Mouse (Mus musculus) thymus, postnatal 14 days (tissue): ENCODE measurements around the gene Olfr1442.
"Not testable (repeated sequence)": the region's sequence is repeated elsewhere in the genome, so short reads cannot be mapped to it uniquely, and the experiment has no call there.

Experiments used
- DNase-seq: peaks from one replicate; pipeline ENCODE4 v3.0.0; 2021

Gene Olfr1442

DNA sequence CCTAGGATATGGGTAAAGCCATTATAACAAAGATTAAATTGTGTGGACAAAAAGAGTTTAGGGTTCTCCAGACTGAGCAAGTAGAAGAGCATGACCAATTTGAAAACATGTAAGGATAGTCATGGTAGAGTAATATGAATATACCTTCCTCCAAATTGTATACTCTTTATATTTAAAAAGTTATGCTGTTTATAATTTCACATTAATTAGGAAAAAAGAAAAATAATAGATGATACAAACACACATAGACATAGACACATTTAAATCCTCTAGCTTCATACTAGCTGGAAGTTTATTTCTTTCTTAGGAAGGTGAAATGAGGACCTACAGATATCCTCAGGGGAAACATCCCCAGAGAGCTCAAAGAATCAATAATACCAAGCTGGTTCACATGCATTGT is at the start of gene Olfr1442:
TSS of gene Olfr1442 (plus strand) at position 301 of the 400 bp plus-strand sequence.
- no peak for DNase-seq

DNA sequence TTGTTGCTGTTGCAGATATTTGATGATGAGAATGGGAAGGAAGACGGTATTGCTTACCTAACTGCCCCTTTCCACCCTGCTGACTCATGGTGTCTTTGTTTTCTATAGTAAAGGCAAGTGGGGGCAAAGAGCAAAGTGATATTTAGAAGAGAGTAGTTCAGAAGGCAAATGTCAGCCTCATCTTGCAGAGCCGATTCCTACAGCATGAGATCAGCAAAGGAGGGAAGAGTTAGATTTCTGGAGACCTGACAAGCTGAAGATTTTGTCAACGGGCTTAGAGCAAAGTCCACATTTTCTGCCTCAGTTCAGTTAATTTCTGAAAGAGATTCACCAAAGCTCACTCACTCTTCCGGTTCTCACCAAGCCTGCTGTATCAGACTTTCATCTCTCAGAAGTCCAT is 37.1 kb upstream of the Olfr1442 start, which contains the start of gene Glyat:
TSS of gene Glyat (plus strand) at position 133 of the 400 bp plus-strand sequence.
- no peak for DNase-seq

DNA sequence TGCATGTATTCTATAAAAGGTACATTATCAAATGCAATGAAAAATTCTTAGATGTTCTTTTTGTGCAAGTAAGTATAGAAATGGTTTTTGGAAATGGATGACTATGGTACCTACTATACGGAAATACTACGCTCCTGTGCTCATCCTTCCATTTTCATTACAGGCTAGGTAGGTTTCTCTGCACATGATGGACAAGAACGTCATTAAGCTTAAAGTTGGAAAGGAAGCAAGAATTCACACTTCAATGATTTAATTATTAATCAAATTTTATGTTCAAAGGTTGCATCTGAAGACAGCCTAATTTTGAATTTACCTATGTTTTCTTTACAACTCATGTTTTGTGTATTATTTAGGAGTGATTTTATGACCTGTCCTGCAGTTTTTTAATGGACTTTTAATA is 36.0 kb upstream of the Olfr1442 start:
- DNase-seq, result no peak

- no peak for DNase-seq
These were observed 35.3 kb upstream of the Olfr1442 start for GRCm38 (mm10) chr19:12634963-12635362.

DNA sequence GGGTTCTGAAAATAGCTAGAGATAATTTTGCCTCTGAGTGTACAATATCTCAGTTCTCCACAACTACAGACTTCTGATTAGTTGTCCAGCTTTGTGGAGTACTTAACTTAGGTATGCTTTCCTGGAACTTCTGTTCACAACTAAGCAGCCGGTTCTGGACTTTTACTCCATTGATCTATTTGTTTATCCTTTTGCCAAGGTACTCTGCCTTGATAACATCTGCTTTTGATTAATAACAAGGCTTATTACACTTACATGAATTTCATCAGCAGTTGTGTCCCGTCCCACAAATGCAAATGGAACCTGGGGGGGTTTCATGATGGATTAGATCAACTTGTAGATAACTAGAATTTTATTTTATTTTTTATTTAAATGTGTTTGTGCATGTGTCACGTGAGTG is 33.4 kb upstream of the Olfr1442 start:
- DNase-seq, result no peak

- no peak for DNase-seq
These were observed 32.2 kb upstream of the Olfr1442 start for GRCm38 (mm10) chr19:12638049-12638448.

- no peak for DNase-seq
These were observed 20.7 kb upstream of the Olfr1442 start for GRCm38 (mm10) chr19:12649511-12649910.

DNA sequence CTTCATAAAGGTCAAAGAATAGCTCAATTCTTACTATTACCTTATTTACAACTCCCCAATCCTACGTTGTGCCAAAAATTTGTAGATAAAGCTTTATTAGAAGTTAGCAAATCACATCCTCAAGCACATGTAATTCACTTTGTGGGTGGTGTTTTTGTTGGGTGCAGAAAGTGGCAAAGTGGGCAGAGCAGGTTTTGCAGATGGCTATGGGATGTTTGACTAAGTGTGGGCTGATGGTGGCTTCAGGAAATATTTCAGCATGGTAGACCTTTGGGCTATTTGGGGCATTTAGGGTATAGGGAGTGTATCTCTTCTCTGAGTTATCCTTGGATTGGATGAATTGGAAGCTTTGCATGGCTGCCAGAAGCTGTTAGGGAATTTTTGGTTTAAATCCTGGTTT is 4.1 kb upstream of the Olfr1442 start:
- no peak for DNase-seq

DNA sequence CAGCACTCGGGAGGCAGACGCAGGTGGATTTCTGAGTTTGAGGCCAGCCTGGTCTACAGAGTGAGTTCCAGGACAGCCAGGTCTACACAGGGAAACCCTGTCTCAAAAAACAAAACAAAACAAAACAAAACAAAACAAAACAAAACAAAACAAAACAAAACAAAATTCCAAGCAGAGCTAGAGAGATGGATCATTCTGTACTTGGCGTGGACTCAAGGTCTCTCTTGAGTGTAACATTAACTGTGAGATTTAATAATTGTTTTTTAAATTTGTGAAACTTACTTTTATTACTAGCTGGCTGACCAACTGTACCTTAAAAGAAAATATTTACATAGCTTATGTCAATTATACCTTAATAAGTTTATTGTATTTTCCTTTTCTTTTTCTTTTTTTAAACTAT is 1.6 kb upstream of the Olfr1442 start:
- not testable (repeated sequence) for DNase-seq

- no peak for DNase-seq
These were observed 812 bp downstream of the Olfr1442 start for GRCm38 (mm10) chr19:12671051-12671450.

GRCm38 (mm10) chr19:12677812-12678211 is 7.6 kb downstream of the Olfr1442 start, which contains the start of gene Olfr1443:
Gene Olfr1443 (plus strand): TSS chr19:12678112.
- DNase-seq, result no peak

GRCm38 (mm10) chr19:12684638-12685037 is 14.4 kb downstream of the Olfr1442 start:
- no peak for DNase-seq

- DNase-seq, result no peak
These were observed 15.0 kb downstream of the Olfr1442 start for GRCm38 (mm10) chr19:12685231-12685630.

DNA sequence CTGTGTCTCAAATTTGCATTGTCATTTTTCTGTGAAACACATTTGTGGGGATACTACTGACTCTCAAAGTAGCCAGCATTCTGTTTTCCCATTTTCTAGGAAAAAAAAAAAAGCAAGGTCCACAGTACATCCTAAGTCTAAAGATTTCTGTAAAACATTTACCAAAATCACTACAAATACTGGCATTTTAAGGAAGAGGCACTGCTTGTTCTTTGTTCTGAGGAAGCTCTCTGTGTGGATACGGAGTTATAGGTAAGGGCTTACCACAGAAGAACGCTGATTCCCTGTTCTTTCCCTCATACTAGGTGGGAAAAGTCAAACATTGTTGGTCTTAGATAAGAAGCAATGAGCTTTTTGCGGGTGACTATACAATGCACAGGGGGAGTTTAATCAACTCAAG is 25.4 kb downstream of the Olfr1442 start, which contains the start of gene Keg1:
TSS of gene Keg1 (plus strand) at position 197 of the 400 bp plus-strand sequence.
- no peak for DNase-seq

- no peak for DNase-seq
These were observed 26.0 kb downstream of the Olfr1442 start for GRCm38 (mm10) chr19:12696221-12696620.

DNA sequence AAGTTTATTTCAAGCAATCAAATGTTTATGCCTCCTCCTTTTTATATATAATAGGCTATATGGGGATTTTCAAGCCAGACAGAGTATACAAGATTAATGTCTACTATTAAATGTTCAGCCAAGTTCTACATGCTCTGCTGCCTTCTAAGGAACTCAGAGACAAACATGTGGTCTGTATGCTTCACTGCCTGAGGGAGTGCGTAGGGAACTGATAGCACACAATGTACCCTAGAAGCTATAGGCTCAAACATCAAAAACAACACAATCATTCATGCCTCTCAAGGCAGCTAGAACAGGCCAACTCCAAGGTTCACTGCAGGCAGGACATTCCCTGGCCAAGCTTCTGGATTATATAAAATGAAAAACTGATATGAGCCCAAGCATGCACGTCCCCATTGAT is 38.2 kb downstream of the Olfr1442 start:
- DNase-seq, result no peak

DNA sequence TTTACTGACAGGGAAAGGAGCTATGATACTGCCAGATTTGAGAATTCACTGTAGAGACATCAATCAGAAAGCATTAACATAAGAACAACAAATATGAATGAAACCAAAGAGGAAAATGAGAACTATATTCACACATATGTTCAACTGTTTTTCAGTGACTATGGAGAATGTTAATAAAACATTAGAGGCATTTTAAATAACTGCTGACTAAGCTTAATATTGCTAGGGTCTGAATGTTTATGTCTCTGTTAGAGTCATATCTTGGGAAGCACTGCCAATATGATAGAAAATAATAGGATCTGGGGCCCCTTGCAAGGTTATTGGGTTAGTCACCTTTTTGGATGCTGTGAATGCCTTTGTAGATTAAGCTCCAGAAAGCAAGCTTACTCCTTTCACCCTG is 38.7 kb downstream of the Olfr1442 start:
- no peak for DNase-seq

DNA sequence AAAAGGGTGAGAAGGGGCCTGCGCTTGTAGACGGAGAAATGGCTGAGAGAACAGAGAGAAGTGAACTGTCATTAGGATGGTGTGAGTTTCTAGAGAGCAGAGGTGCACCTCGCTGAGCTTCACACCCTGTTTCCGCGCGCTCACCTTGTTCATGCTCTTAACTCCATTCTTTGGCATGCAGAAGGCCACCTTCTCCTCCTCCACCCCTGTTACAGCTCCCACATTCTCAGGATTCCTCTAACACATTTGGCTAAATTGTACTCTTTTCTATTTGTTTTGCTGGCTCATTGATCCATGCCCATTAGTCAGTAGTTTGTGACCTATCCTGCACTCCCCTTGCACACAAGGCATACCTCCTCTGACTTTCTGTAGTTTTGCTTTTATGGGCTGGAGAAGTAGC is 49.0 kb downstream of the Olfr1442 start:
- DNase-seq, result no peak

DNA sequence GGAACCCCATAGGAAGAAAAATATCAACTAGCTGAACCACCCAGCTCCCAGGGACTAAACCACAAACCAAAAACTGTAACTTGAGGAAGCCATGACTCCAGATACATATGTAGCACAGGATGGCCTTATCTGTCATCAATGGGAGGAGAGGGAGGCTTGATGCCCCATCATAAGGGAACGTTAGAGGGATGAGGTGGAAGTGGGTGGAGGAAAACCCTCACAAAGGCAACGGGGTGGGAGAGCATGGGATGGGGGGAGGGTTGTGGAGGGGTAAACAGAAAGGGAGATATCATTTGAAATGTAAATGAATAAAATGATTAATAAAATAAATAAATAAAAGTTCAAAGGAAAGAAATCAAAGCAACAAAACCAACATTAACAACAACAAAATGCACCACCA is 50.2 kb downstream of the Olfr1442 start:
- no peak for DNase-seq

DNA sequence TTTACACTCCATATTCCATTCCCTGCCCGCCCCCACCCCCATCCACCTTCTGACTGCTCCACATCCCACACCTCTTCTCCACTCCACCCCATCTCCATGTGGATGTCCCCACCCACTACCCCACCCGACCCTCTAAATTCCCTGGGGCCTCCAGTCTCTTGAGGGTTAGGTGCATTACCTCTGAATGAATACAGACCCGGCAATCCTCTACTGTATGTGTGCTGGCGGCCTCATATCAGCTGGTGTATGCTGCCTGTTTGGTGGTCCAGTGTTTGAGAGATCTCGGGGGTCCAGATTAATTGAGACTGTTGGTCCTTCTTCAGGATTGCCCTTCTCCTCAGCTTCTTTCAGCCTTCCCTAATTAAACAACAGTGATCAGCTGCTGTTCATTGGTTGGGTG is 50.7 kb downstream of the Olfr1442 start:
- not testable (repeated sequence) for DNase-seq

GRCm38 (mm10) chr19:12721596-12721995 is 51.4 kb downstream of the Olfr1442 start:
- not testable (repeated sequence) for DNase-seq

DNA sequence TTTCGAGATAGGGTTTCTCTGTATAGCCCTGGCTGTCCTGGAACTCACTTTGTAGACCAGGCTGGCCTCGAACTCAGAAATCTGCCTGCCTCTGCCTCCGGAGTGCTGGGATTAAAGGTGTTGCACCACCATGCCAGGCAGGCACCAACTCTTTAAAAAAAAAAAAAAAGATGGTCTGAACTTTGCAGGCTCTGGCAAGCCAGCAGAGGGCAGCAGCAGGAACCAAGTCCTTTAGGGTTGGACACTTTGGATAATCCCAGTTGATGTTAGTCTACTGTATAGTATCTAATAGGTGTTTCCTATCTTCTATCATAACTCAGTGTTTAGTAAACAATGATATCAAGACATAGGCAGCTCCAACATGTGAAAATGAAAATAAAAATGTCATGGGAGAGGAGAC is 52.1 kb downstream of the Olfr1442 start:
- DNase-seq, result peak; percentile 41

DNA sequence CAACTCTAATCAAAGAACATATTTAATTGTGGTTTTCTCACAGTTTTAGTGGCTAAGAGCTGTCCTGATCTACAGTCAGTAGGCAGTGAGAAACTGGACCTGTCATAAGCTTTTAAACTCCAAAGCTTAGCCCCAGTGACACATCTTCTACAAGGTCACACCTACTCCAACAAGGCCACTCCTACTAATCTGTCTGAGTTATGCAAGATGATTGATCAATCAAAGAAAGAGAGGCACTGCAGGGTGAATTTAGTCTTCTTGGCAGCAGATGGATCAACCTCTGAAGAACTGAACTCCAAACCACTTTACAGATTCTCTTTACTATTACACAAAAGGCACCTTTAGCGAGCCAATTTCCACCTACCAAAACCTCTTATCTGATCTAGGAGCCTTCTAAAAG is 55.6 kb downstream of the Olfr1442 start:
- DNase-seq, result no peak
